Mouse (Mus musculus) lung, embryonic 14.5 days (tissue): Measurements from ENCODE around the gene Slc10a6. TPM values are rescaled to one million over a fixed set of nuclear protein-coding genes. Genes with fewer than 3 reads are reported as not detected.

Source experiments
- ATAC-seq: fragments of 200-750 bp; cut with Nextera tagmentation; 2 replicates; pipeline ENCODE4 v1.8.0; 2017; ENCODE audit warnings: mild to moderate bottlenecking, moderate TSS enrichment, moderate library complexity; ENCODE audit not compliant: insufficient read depth
- DNase-seq: peaks from one replicate; pipeline ENCODE4 v3.0.0-alpha.2; 2015
- H3K27ac ChIP-seq: fragments of 300-500 bp; sonication (generic); 2 replicates; pipeline ENCODE4 v1.5.1; 2014; ENCODE audit warnings: low read depth, mild to moderate bottlenecking, moderate library complexity
- H3K27me3 ChIP-seq: fragments of 300-500 bp; sonication (generic); 2 replicates; pipeline ENCODE4 v1.6.1; 2014; ENCODE audit warnings: low read length, control low read depth; ENCODE audit not compliant: insufficient read depth
- H3K36me3 ChIP-seq: fragments of 300-500 bp; sonication (generic); 2 replicates; pipeline ENCODE4 v1.6.1; 2014; ENCODE audit warnings: control low read depth; ENCODE audit not compliant: insufficient read depth
- H3K4me1 ChIP-seq: fragments of 300-500 bp; sonication (generic); 2 replicates; pipeline ENCODE4 v1.6.1; 2014; ENCODE audit warnings: antibody characterized with exemption, control low read depth; ENCODE audit not compliant: insufficient read depth
- H3K4me2 ChIP-seq: fragments of 300-500 bp; sonication (generic); 2 replicates; pipeline ENCODE4 v1.6.1; 2014; ENCODE audit warnings: mild to moderate bottlenecking
- H3K4me3 ChIP-seq: fragments of 300-500 bp; sonication (generic); 2 replicates; pipeline ENCODE4 v1.5.1; 2014; ENCODE audit warnings: low read depth, low read length
- H3K9ac ChIP-seq: fragments of 300-500 bp; sonication (generic); 2 replicates; pipeline ENCODE4 v1.6.1; 2014
- H3K9me3 ChIP-seq: fragments of 300-500 bp; sonication (generic); 2 replicates; pipeline ENCODE4 v1.6.1; 2016; ENCODE audit warnings: low read depth, low read length, control low read depth
- CTCF ChIP-seq: IDR thresholded peaks from 2 replicates; pipeline ENCODE4 v1.5.1; 2016; ENCODE audit warnings: antibody characterized with exemption, low read depth
- WGBS: fragments of 180-500 bp; shearing (Covaris S2); extraction: QIAGEN DNeasy Blood & Tissue Kit; methylation state at CpG from one replicate; pipeline ENCODE4 v1.1.7; 2014; 5-methylcytosine and 5-hydroxymethylcytosine counted together
- polyA plus RNA-seq: library from polyadenylated mRNA; unstranded; fragments of >200 nt; fragmentation: Nextera tagmentation; extraction: Ambion mirVana; gene quantifications from 2 replicates; pipeline ENCODE4 v1.2.1, GENCODE M21; 2014

Gene Slc10a6
- polyA plus RNA-seq, 1 experiment from 2014 or later, result 0.71 TPM

GRCm38 (mm10) chr5:103620301-103620973 is 8.8 kb downstream of the Slc10a6 start:
- WGBS, result 19% methylated on average over 12 of the region's 12 CpGs
- Histone ChIP-seq H3K4me1 (peaks cover 16% of the 10 kb centered on the region; the same call in 1 of the 2 replicates), H3K9me3 (no peaks in the 10 kb centered on the region), H3K36me3 (no peaks in the 10 kb centered on the region), H3K4me3 (no peak overlapping the region), H3K9ac (no peak overlapping the region), H3K27me3 (no peaks in the 10 kb centered on the region), H3K27ac (peak overlapping the region; percentile 96), H3K4me2 (peak overlapping the region; percentile 32; the same call in 1 of the 2 replicates)
- TF ChIP-seq CTCF, result no peak
- DNase-seq (peak; percentile 93), ATAC-seq (peak; percentile 96)

GRCm38 (mm10) chr5:103617191-103617590 is 12.0 kb downstream of the Slc10a6 start:
- no peak overlapping the region for H3K27ac ChIP-seq
- no peak overlapping the region for H3K4me3 ChIP-seq
- H3K9ac ChIP-seq, result no peak overlapping the region
- no peak overlapping the region for H3K4me2 ChIP-seq
- DNase-seq (no peak), ATAC-seq (no peak)
- H3K9me3 ChIP-seq, result no peaks in the 10 kb centered on the region
- peaks cover 16% of the 10 kb centered on the region; the same call in 1 of the 2 replicates for H3K4me1 ChIP-seq
- 76% methylated on average over 9 of the region's 9 CpGs for WGBS
- TF ChIP-seq CTCF, result no peak
- no peaks in the 10 kb centered on the region for H3K36me3 ChIP-seq
- H3K27me3 ChIP-seq, result no peaks in the 10 kb centered on the region

GRCm38 (mm10) chr5:103614356-103614755 is 14.8 kb downstream of the Slc10a6 start:
- H3K9me3 ChIP-seq, result no peaks in the 10 kb centered on the region
- H3K4me1 ChIP-seq, result peaks cover under 1% of the 10 kb centered on the region; the same call in 1 of the 2 replicates
- H3K27me3 ChIP-seq, result no peaks in the 10 kb centered on the region
- ATAC-seq (no peak), DNase-seq (no peak)
- no peak overlapping the region for H3K4me2 ChIP-seq
- no peak overlapping the region for H3K4me3 ChIP-seq
- WGBS, result 82% methylated on average over 7 of the region's 7 CpGs
- no peak overlapping the region for H3K27ac ChIP-seq
- TF ChIP-seq CTCF, result no peak
- no peaks in the 10 kb centered on the region for H3K36me3 ChIP-seq
- no peak overlapping the region for H3K9ac ChIP-seq

- H3K9ac ChIP-seq, result no peak overlapping the region
- H3K36me3 ChIP-seq, result no peaks in the 10 kb centered on the region
- no peak overlapping the region for H3K4me3 ChIP-seq
- WGBS, result 82% methylated on average over 7 of the region's 7 CpGs
- no peaks in the 10 kb centered on the region for H3K27me3 ChIP-seq
- H3K27ac ChIP-seq, result no peak overlapping the region
- H3K4me2 ChIP-seq, result no peak overlapping the region
- H3K9me3 ChIP-seq, result no peaks in the 10 kb centered on the region
- DNase-seq (no peak), ATAC-seq (no peak)
- no peaks in the 10 kb centered on the region for H3K4me1 ChIP-seq
- peak; percentile 32 for TF ChIP-seq CTCF
Measured at GRCm38 (mm10) chr5:103612316-103612715, 16.9 kb downstream of the Slc10a6 start.

GRCm38 (mm10) chr5:103610856-103611472 is 18.2 kb downstream of the Slc10a6 start:
- DNase-seq, result peak; percentile 70

GRCm38 (mm10) chr5:103610148-103610547 is 19.1 kb downstream of the Slc10a6 start:
- 52% methylated on average over 5 of the region's 5 CpGs for WGBS
- Histone ChIP-seq H3K9me3 (no peaks in the 10 kb centered on the region), H3K36me3 (no peaks in the 10 kb centered on the region), H3K4me3 (no peak overlapping the region), H3K4me2 (no peak overlapping the region), H3K27me3 (no peaks in the 10 kb centered on the region), H3K9ac (no peak overlapping the region), H3K4me1 (no peaks in the 10 kb centered on the region), H3K27ac (no peak overlapping the region)
- no peak for TF ChIP-seq CTCF
- ATAC-seq, result no peak
- DNase-seq, result no peak

More at GRCm38 (mm10) chr5:103610856-103611472, 18.2 kb downstream of the Slc10a6 start:
- H3K36me3 ChIP-seq, result no peaks in the 10 kb centered on the region
- no peaks in the 10 kb centered on the region for H3K9me3 ChIP-seq
- no peaks in the 10 kb centered on the region for H3K4me1 ChIP-seq
- H3K4me2 ChIP-seq, result no peak overlapping the region
- H3K27ac ChIP-seq, result no peak overlapping the region
- H3K9ac ChIP-seq, result no peak overlapping the region
- 0 out of 2 replicates have a peak, but pooled peaks have one; percentile 52 for ATAC-seq
- TF ChIP-seq CTCF, result no peak
- H3K4me3 ChIP-seq, result no peak overlapping the region
- no peaks in the 10 kb centered on the region for H3K27me3 ChIP-seq
- WGBS, result 77% methylated on average over 10 of the region's 10 CpGs

- Histone ChIP-seq H3K4me1 (no peaks in the 10 kb centered on the region), H3K9ac (no peak overlapping the region), H3K27me3 (no peaks in the 10 kb centered on the region), H3K27ac (no peak overlapping the region), H3K4me3 (no peak overlapping the region), H3K36me3 (no peaks in the 10 kb centered on the region), H3K4me2 (no peak overlapping the region), H3K9me3 (no peaks in the 10 kb centered on the region)
- DNase-seq (no peak), ATAC-seq (no peak)
- 75% methylated on average over 7 of the region's 7 CpGs for WGBS
- no peak for TF ChIP-seq CTCF
Measured at GRCm38 (mm10) chr5:103605707-103606106, 23.5 kb downstream of the Slc10a6 start.
